Mouse (Mus musculus) stomach, postnatal 0 days (tissue): ENCODE data around the gene Elf1. TPM values are rescaled to one million over a fixed set of nuclear protein-coding genes. Genes with fewer than 3 reads are reported as not detected.
"Not testable (repeated sequence)": the region's sequence is repeated elsewhere in the genome, so short reads cannot be mapped to it uniquely, and the experiment has no call there.

Experiments used
- ATAC-seq: fragments of 200-750 bp; cut with Nextera tagmentation; 2 replicates; pipeline ENCODE4 v1.8.0; 2017; ENCODE audit not compliant: low FRiP score, low TSS enrichment
- DNase-seq: peaks from one replicate; pipeline ENCODE4 v3.0.0-alpha.2; 2016; ENCODE audit warnings: low spot score
- H3K27ac ChIP-seq: fragments of 300-500 bp; sonication (generic); replicated peaks from 2 replicates; pipeline ENCODE4 v1.5.1; 2014; ENCODE audit warnings: mild to moderate bottlenecking, control low read depth
- H3K27me3 ChIP-seq: fragments of 300-500 bp; sonication (generic); 2 replicates; pipeline ENCODE4 v1.6.1; 2014; ENCODE audit warnings: low read length; ENCODE audit not compliant: control insufficient read depth, insufficient read depth
- H3K36me3 ChIP-seq: fragments of 300-500 bp; sonication (generic); 2 replicates; pipeline ENCODE4 v1.6.1; 2014; ENCODE audit warnings: low read length, mixed read lengths; ENCODE audit not compliant: control insufficient read depth, insufficient read depth
- H3K4me1 ChIP-seq: fragments of 300-500 bp; sonication (generic); replicated peaks from 2 replicates; pipeline ENCODE4 v1.6.1; 2014; ENCODE audit warnings: antibody characterized with exemption; ENCODE audit not compliant: control insufficient read depth, insufficient read depth
- H3K4me2 ChIP-seq: fragments of 300-500 bp; sonication (generic); replicated peaks from 2 replicates; pipeline ENCODE4 v1.6.1; 2014; ENCODE audit warnings: low read depth, mild to moderate bottlenecking, control low read depth, moderate library complexity
- H3K4me3 ChIP-seq: fragments of 300-500 bp; sonication (generic); 2 replicates; pipeline ENCODE4 v1.5.1; 2014; ENCODE audit warnings: low read depth, low read length, control low read depth
- H3K9ac ChIP-seq: fragments of 300-500 bp; sonication (generic); 2 replicates; pipeline ENCODE4 v1.6.1; 2014; ENCODE audit warnings: mild to moderate bottlenecking, low read length, control low read depth, mixed read lengths
- H3K9me3 ChIP-seq: fragments of 300-500 bp; sonication (generic); 2 replicates; pipeline ENCODE4 v1.6.1; 2016; ENCODE audit warnings: low read length; ENCODE audit not compliant: control insufficient read depth
- CTCF ChIP-seq: IDR thresholded peaks from 2 replicates; pipeline ENCODE4 v1.5.1; 2016; ENCODE audit warnings: antibody characterized with exemption, low read depth, mild to moderate bottlenecking, moderate library complexity
- EP300 ChIP-seq: optimal IDR thresholded peaks from 2 replicates; pipeline ENCODE3; 2016; ENCODE audit warnings: antibody characterized with exemption
- whole genome bisulfite sequencing: fragments of 180-500 bp; shearing (Covaris S2); extraction: QIAGEN DNeasy Blood & Tissue Kit; methylation state at CpG from one replicate; pipeline ENCODE4 v1.1.7; 2014; 5-methylcytosine and 5-hydroxymethylcytosine counted together
- polyA plus RNA-seq: library from polyadenylated mRNA; unstranded; fragments of >200 nt; fragmentation: Nextera tagmentation; extraction: Ambion mirVana; gene quantifications from 2 replicates; pipeline ENCODE4 v1.2.1, GENCODE M21; 2015

Gene Elf1
- polyA plus RNA-seq = 18.7 and 19.3 TPM in 2 replicates

- peak; percentile 87 for ATAC-seq
- H3K4me2 ChIP-seq = peak within 1 kb of the TSS; percentile 78
- H3K4me1 ChIP-seq = peaks cover 8% of the 10 kb centered on the region; the same call in 1 of the 2 replicates
- DNase-seq = peak; percentile 93
- no peak for TF ChIP-seq CTCF
- TF ChIP-seq EP300 = no peak
- H3K27me3 ChIP-seq = no peaks in the 10 kb centered on the region
- peak within 1 kb of the TSS; percentile 99 for H3K9ac ChIP-seq
- H3K4me3 ChIP-seq = peak within 1 kb of the TSS; percentile 100
- peaks cover 5% of the 10 kb centered on the region; the same call in 1 of the 2 replicates for H3K36me3 ChIP-seq
- under 1% methylated on average over 89 of the region's 96 CpGs for WGBS
- peak within 1 kb of the TSS; percentile 100 for H3K27ac ChIP-seq
- H3K9me3 ChIP-seq = no peaks in the 10 kb centered on the region
These were observed at the start of gene Elf1 for GRCm38 (mm10) chr14:79480624-79481338. TSS of gene Elf1 (plus strand) at chr14:79481194.

- Histone ChIP-seq H3K9ac (no peak overlapping the region), H3K27ac (no peak overlapping the region), H3K4me1 (no peaks in the 10 kb centered on the region), H3K9me3 (no peaks in the 10 kb centered on the region), H3K36me3 (no peaks in the 10 kb centered on the region), H3K4me3 (no peak overlapping the region), H3K27me3 (no peaks in the 10 kb centered on the region), H3K4me2 (no peak overlapping the region)
- ATAC-seq (no peak), DNase-seq (no peak)
- WGBS = 80% methylated on average over 1 of the region's 1 CpGs
- TF ChIP-seq EP300 = no peak
- no peak for TF ChIP-seq CTCF
These were observed 46.9 kb upstream of the Elf1 start for GRCm38 (mm10) chr14:79434068-79434467.

- H3K9ac ChIP-seq = no peak overlapping the region
- H3K9me3 ChIP-seq = no peaks in the 10 kb centered on the region
- no peaks in the 10 kb centered on the region for H3K4me1 ChIP-seq
- 84% methylated on average over 2 of the region's 2 CpGs for WGBS
- TF ChIP-seq CTCF (no peak), EP300 (no peak)
- H3K27ac ChIP-seq = no peak overlapping the region
- no peak overlapping the region for H3K4me2 ChIP-seq
- H3K4me3 ChIP-seq = no peak overlapping the region
- H3K36me3 ChIP-seq = no peaks in the 10 kb centered on the region
- ATAC-seq (no peak), DNase-seq (no peak)
- H3K27me3 ChIP-seq = no peaks in the 10 kb centered on the region
These were observed 40.3 kb upstream of the Elf1 start for GRCm38 (mm10) chr14:79440655-79441054.

- Histone ChIP-seq H3K4me3 (no peak overlapping the region), H3K9me3 (no peaks in the 10 kb centered on the region), H3K27me3 (no peaks in the 10 kb centered on the region), H3K9ac (no peak overlapping the region), H3K36me3 (no peaks in the 10 kb centered on the region), H3K27ac (no peak overlapping the region), H3K4me1 (no peaks in the 10 kb centered on the region), H3K4me2 (no peak overlapping the region)
- DNase-seq (no peak), ATAC-seq (no peak)
- WGBS = 71% methylated on average over 5 of the region's 5 CpGs
- TF ChIP-seq CTCF = no peak
- TF ChIP-seq EP300 = no peak
These were observed 39.6 kb upstream of the Elf1 start for GRCm38 (mm10) chr14:79441441-79441840.

- Histone ChIP-seq H3K9me3 (no peaks in the 10 kb centered on the region), H3K9ac (no peak overlapping the region), H3K4me1 (no peaks in the 10 kb centered on the region), H3K27me3 (no peaks in the 10 kb centered on the region), H3K36me3 (no peaks in the 10 kb centered on the region), H3K27ac (no peak overlapping the region), H3K4me2 (no peak overlapping the region), H3K4me3 (no peak overlapping the region)
- ATAC-seq (no peak), DNase-seq (no peak)
- 82% methylated on average over 9 of the region's 9 CpGs for WGBS
- TF ChIP-seq EP300 = no peak
- TF ChIP-seq CTCF = no peak
These were observed 36.4 kb upstream of the Elf1 start for GRCm38 (mm10) chr14:79444601-79445000.

GRCm38 (mm10) chr14:79445055-79445620 is 35.9 kb upstream of the Elf1 start:
- no peak overlapping the region for H3K27ac ChIP-seq
- DNase-seq (no peak), ATAC-seq (no peak)
- H3K9ac ChIP-seq = no peak overlapping the region
- no peaks in the 10 kb centered on the region for H3K36me3 ChIP-seq
- H3K4me2 ChIP-seq = no peak overlapping the region
- H3K9me3 ChIP-seq = no peaks in the 10 kb centered on the region
- H3K4me3 ChIP-seq = no peak overlapping the region
- H3K27me3 ChIP-seq = no peaks in the 10 kb centered on the region
- 73% methylated on average over 16 of the region's 16 CpGs for WGBS
- H3K4me1 ChIP-seq = no peaks in the 10 kb centered on the region
- TF ChIP-seq CTCF (no peak), EP300 (no peak)

GRCm38 (mm10) chr14:79451681-79452590 is 29.1 kb upstream of the Elf1 start, which contains the start of gene Kbtbd6:
TSS of gene Kbtbd6 (plus strand) at chr14:79451835.
- peak; percentile 90 for ATAC-seq
- Histone ChIP-seq H3K4me2 (peak within 1 kb of the TSS; percentile 70), H3K4me3 (peak within 1 kb of the TSS; percentile 47)
- H3K9me3 ChIP-seq, H3K36me3 ChIP-seq, H3K27ac ChIP-seq, H3K27me3 ChIP-seq, H3K4me1 ChIP-seq, H3K9ac ChIP-seq: not testable (repeated sequence)
- WGBS = 8% methylated on average over 36 of the region's 89 CpGs
- DNase-seq = peak; percentile 85

- not testable (repeated sequence) for H3K27ac ChIP-seq, ATAC-seq, H3K9ac ChIP-seq, H3K9me3 ChIP-seq, DNase-seq, H3K4me2 ChIP-seq, H3K4me1 ChIP-seq, H3K27me3 ChIP-seq, H3K4me3 ChIP-seq, H3K36me3 ChIP-seq
- 98% methylated on average over 5 of the region's 10 CpGs for WGBS
These were observed 28.4 kb upstream of the Elf1 start for GRCm38 (mm10) chr14:79452591-79452934.
